ENCODE assay signal across 31 mouse cellular contexts in the genomic region with DNA sequence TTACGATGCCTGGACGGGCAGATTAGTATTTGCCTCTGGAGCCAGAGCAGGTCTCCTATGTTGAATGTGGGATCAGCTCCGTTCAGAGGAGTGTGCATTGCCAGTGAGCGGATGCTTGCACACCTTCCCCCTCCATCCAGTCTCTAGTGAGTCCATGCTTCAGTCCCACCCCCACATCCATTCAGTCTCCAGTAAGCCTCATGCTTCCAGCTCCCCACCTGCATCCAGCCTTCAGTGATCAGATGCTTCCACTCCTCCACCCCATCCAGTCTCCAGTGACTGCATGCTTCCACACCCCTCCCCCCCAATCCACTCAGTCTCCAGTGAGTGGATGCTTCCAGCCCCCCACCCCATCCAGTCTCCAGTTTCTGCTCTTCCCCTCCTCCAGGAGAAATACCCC.
"Had no signal": no experiment of that assay in that cellular context is flagged by ENCODE, and none has a peak within 500 bp of the region (broad histone marks: within the 10 kb centered on the region; RNA-seq: fewer than 3 reads in every experiment).

No protein-coding gene starts in this region.

- H3K4me3 ChIP-seq: limb, embryonic 10.5 days; limb, embryonic 12.5 days; limb, embryonic 13.5 days; limb, embryonic 15.5 days; liver, embryonic 12.5 days; liver, embryonic 13.5 days; liver, embryonic 15.5 days; lung, embryonic 15.5 days; megakaryocyte, embryonic 14.5 days; midbrain, embryonic 10.5 days; midbrain, embryonic 12.5 days; midbrain, embryonic 13.5 days; midbrain, embryonic 15.5 days; myocyte; neural tube, embryonic 12.5 days had no signal

- H3K4me2 ChIP-seq: limb, embryonic 12.5 days; limb, embryonic 13.5 days; limb, embryonic 15.5 days; liver, embryonic 11.5 days; liver, embryonic 12.5 days; liver, embryonic 13.5 days; liver, embryonic 15.5 days; lung, embryonic 14.5 days; lung, embryonic 15.5 days; midbrain, embryonic 11.5 days; midbrain, embryonic 12.5 days; midbrain, embryonic 13.5 days; midbrain, embryonic 15.5 days; neural tube, embryonic 12.5 days had no signal

- H3K27me3 ChIP-seq: midbrain, embryonic 15.5 days had no signal

- H3K9ac ChIP-seq: limb, embryonic 12.5 days; limb, embryonic 13.5 days; limb, embryonic 15.5 days; liver, embryonic 12.5 days; liver, embryonic 13.5 days; liver, embryonic 14.5 days; liver, embryonic 15.5 days; liver, postnatal 0 days; lung, embryonic 14.5 days; lung, embryonic 15.5 days; midbrain, embryonic 12.5 days; midbrain, embryonic 13.5 days; midbrain, embryonic 15.5 days; neural tube, embryonic 12.5 days had no signal

- H3K27ac ChIP-seq: limb, embryonic 10.5 days; limb, embryonic 12.5 days; limb, embryonic 13.5 days; limb, embryonic 15.5 days; liver, embryonic 12.5 days; liver, embryonic 13.5 days; liver, embryonic 14.5 days; liver, embryonic 15.5 days; lung, embryonic 15.5 days; macrophage; midbrain, embryonic 10.5 days; midbrain, embryonic 12.5 days; midbrain, embryonic 13.5 days; midbrain, embryonic 15.5 days; neural tube, embryonic 12.5 days had no signal

- ATAC-seq: liver, embryonic 12.5 days; liver, postnatal 0 days; lung, postnatal 0 days; midbrain, embryonic 13.5 days; midbrain, embryonic 15.5 days had no signal

- H3K4me1 ChIP-seq: limb, embryonic 15.5 days; liver, embryonic 12.5 days; liver, embryonic 13.5 days; liver, embryonic 15.5 days; lung, embryonic 15.5 days; megakaryocyte, embryonic 14.5 days had no signal

- H3K9me3 ChIP-seq: limb, embryonic 10.5 days; limb, embryonic 12.5 days; limb, embryonic 13.5 days; limb, embryonic 15.5 days; liver, embryonic 12.5 days; liver, embryonic 13.5 days; liver, embryonic 15.5 days; lung, embryonic 15.5 days; megakaryocyte, embryonic 14.5 days; midbrain, embryonic 10.5 days; midbrain, embryonic 12.5 days; midbrain, embryonic 13.5 days; midbrain, embryonic 15.5 days; neural tube, embryonic 12.5 days had no signal

- H3K36me3 ChIP-seq: limb, embryonic 10.5 days; limb, embryonic 12.5 days; limb, embryonic 13.5 days; limb, embryonic 15.5 days; liver, embryonic 12.5 days; liver, embryonic 13.5 days; liver, embryonic 15.5 days; lung, embryonic 15.5 days; midbrain, embryonic 10.5 days; midbrain, embryonic 12.5 days; midbrain, embryonic 13.5 days; midbrain, embryonic 15.5 days; neural tube, embryonic 12.5 days had no signal

- DNase-seq: left cerebral cortex, postnatal 4 days; liver; liver, embryonic 13.5 days; liver, postnatal 0 days; lung, adult 18-20 months; lung, adult 2 months; lung, embryonic 14.5 days; lung, postnatal 10 days; lung, postnatal 14 days; lung, postnatal 36 days; lung, postnatal 4 days; midbrain, embryonic 14.5 days had no signal
